Mouse (Mus musculus) heart, adult 2 months (tissue): ENCODE data around the gene Srgap3.

Source experiments
- CTCF ChIP-seq: fragments of 200-600 bp; IDR thresholded peaks from 2 replicates; pipeline ENCODE4 v1.8.1; 2022; ENCODE audit warnings: antibody characterized with exemption, mild to moderate bottlenecking, moderate library complexity
- EP300 ChIP-seq: fragments of 200-500 bp; IDR thresholded peaks from 2 replicates; pipeline ENCODE4 v1.6.1; 2011; ENCODE audit warnings: low read depth, low read length, control low read depth; ENCODE audit not compliant: insufficient read depth
- POLR2A ChIP-seq: fragments of 200-500 bp; IDR thresholded peaks from 2 replicates; pipeline ENCODE4 v1.6.1; 2011; ENCODE audit warnings: mild to moderate bottlenecking, low read depth, low read length, control low read depth; ENCODE audit not compliant: insufficient read depth

DNA sequence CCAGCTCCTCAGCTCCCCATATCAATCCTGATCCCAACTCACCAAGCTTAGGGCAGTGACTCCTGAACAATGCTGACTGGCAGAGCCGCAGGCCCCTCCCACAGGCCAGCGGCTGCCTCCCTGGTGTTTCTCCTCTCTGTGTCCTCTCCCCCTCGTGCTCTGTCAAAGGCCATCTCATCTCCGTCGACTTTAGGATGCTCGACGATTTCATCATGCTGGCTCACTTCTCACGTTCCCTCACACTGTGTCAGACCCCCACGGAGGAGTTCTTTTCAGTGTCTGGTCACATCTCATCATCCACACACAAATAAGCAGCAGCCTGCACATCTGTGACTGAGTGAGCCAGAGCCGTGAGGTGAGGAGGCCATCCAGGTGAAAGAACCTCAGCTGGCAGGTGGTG lies 158.4 kb downstream of the Srgap3 start:
- TF ChIP-seq CTCF (no peak), POLR2A (no peak), EP300 (no peak)
